Mouse (Mus musculus) megakaryocyte, embryonic 14.5 days (primary cell): Measurements from ENCODE around the gene Pum3. TPM values are rescaled to one million over a fixed set of nuclear protein-coding genes. Genes with fewer than 3 reads are reported as not detected.

Experiments used
- H3K27me3 ChIP-seq: replicated peaks from 2 replicates; pipeline ENCODE3; 2012; ENCODE audit warnings: inconsistent platforms
- H3K36me3 ChIP-seq: replicated peaks from 2 replicates; pipeline ENCODE3; 2012; ENCODE audit warnings: low read length, inconsistent platforms, mixed read lengths
- H3K4me1 ChIP-seq: 2 replicates; pipeline ENCODE4 v1.6.1; 2012; ENCODE audit warnings: inconsistent platforms
- H3K4me3 ChIP-seq: replicated peaks from 2 replicates; pipeline ENCODE3; 2012; ENCODE audit warnings: moderate library complexity, mild to moderate bottlenecking, inconsistent platforms
- H3K9me3 ChIP-seq: 2 replicates; pipeline ENCODE4 v1.6.1; 2012; ENCODE audit warnings: inconsistent platforms
- FLI1 ChIP-seq: IDR thresholded peaks from 2 replicates; pipeline ENCODE4 v1.6.1; 2012; ENCODE audit warnings: low read length, inconsistent platforms, mixed read lengths
- GATA1 ChIP-seq: IDR thresholded peaks from 3 replicates; pipeline ENCODE4 v1.6.1; 2012; ENCODE audit warnings: mixed read lengths, low read length, inconsistent platforms, borderline replicate concordance
- polyA plus RNA-seq: library from polyadenylated mRNA; stranded (reverse); fragments of >175 nt; gene quantifications from 2 replicates; pipeline ENCODE4 v1.2.3, GENCODE M21; 2012; ENCODE audit warnings: low replicate concordance; ENCODE audit not compliant: insufficient read depth

The Pum3 gene
- polyA plus RNA-seq, 1 experiment = 34.0 TPM

GRCm38 (mm10) chr19:27369461-27370135, 60.0 kb downstream of the Pum3 start:
- TF ChIP-seq GATA1 (no peak), FLI1 (no peak)
- no peaks in the 10 kb centered on the region for H3K36me3 ChIP-seq
- peaks cover 10% of the 10 kb centered on the region for H3K9me3 ChIP-seq
- H3K4me1 ChIP-seq = peaks cover 1% of the 10 kb centered on the region
- H3K4me3 ChIP-seq = no peak overlapping the region
- peaks cover 23% of the 10 kb centered on the region for H3K27me3 ChIP-seq

- peaks cover 5% of the 10 kb centered on the region for H3K4me1 ChIP-seq
- peaks cover 10% of the 10 kb centered on the region for H3K9me3 ChIP-seq
- H3K36me3 ChIP-seq = peaks cover 3% of the 10 kb centered on the region
- H3K27me3 ChIP-seq = peaks cover 26% of the 10 kb centered on the region
- no peak overlapping the region for H3K4me3 ChIP-seq
- TF ChIP-seq FLI1 = no peak
- no peak for TF ChIP-seq GATA1
Observed at GRCm38 (mm10) chr19:27366113-27366746, 63.4 kb downstream of the Pum3 start.

- Histone ChIP-seq H3K36me3 (peaks cover 3% of the 10 kb centered on the region), H3K27me3 (peaks cover 21% of the 10 kb centered on the region), H3K4me1 (peaks cover 5% of the 10 kb centered on the region), H3K4me3 (peak overlapping the region; percentile 74), H3K9me3 (peaks cover 16% of the 10 kb centered on the region)
- no peak for TF ChIP-seq FLI1
- no peak for TF ChIP-seq GATA1
Observed at GRCm38 (mm10) chr19:27364521-27364931, 65.1 kb downstream of the Pum3 start.

- Histone ChIP-seq H3K27me3 (peaks cover 21% of the 10 kb centered on the region), H3K36me3 (peaks cover 3% of the 10 kb centered on the region), H3K4me3 (no peak overlapping the region), H3K4me1 (peaks cover 5% of the 10 kb centered on the region), H3K9me3 (peaks cover 18% of the 10 kb centered on the region)
- TF ChIP-seq GATA1 (no peak), FLI1 (no peak)
Observed at GRCm38 (mm10) chr19:27363891-27364290, 65.7 kb downstream of the Pum3 start.

GRCm38 (mm10) chr19:27360381-27360780, 69.2 kb downstream of the Pum3 start:
- H3K9me3 ChIP-seq = peaks cover 37% of the 10 kb centered on the region
- no peak for TF ChIP-seq GATA1
- no peak for TF ChIP-seq FLI1
- peaks cover 5% of the 10 kb centered on the region for H3K4me1 ChIP-seq
- H3K4me3 ChIP-seq = no peak overlapping the region
- peaks cover 3% of the 10 kb centered on the region for H3K36me3 ChIP-seq
- peaks cover 8% of the 10 kb centered on the region for H3K27me3 ChIP-seq

GRCm38 (mm10) chr19:27351700-27352099, 77.9 kb downstream of the Pum3 start:
- H3K27me3 ChIP-seq = peaks cover 21% of the 10 kb centered on the region
- no peaks in the 10 kb centered on the region for H3K36me3 ChIP-seq
- TF ChIP-seq FLI1 (no peak), GATA1 (no peak)
- no peak overlapping the region for H3K4me3 ChIP-seq
- no peaks in the 10 kb centered on the region for H3K4me1 ChIP-seq
- peaks cover 7% of the 10 kb centered on the region for H3K9me3 ChIP-seq

GRCm38 (mm10) chr19:27346501-27346900, 83.1 kb downstream of the Pum3 start:
- H3K4me3 ChIP-seq = no peak overlapping the region
- TF ChIP-seq GATA1 (no peak), FLI1 (no peak)

More at GRCm38 (mm10) chr19:27346501-27346900, 83.1 kb downstream of the Pum3 start:
- peaks cover 10% of the 10 kb centered on the region for H3K9me3 ChIP-seq
- H3K27me3 ChIP-seq = peaks cover 37% of the 10 kb centered on the region
- H3K4me1 ChIP-seq = peaks cover 9% of the 10 kb centered on the region
- H3K36me3 ChIP-seq = no peaks in the 10 kb centered on the region

Other genes starting within 250 kb of the Pum3 start
- gene Vldlr, start 213.3 kb downstream of the Pum3 start, polyA plus RNA-seq = 19.8 and 30.2 TPM in 2 replicates
- gene Kcnv2, start 107.2 kb downstream of the Pum3 start, polyA plus RNA-seq = 0.31 TPM in 1 of 2 replicates, not detected in the other